Mouse (Mus musculus) heart, adult 2 months (tissue): ENCODE measurements around the gene Clp1.

Experiments
- CTCF ChIP-seq: fragments of 200-600 bp; IDR thresholded peaks from 2 replicates; pipeline ENCODE4 v1.8.1; 2022; ENCODE audit warnings: antibody characterized with exemption, mild to moderate bottlenecking, moderate library complexity
- EP300 ChIP-seq: fragments of 200-500 bp; IDR thresholded peaks from 2 replicates; pipeline ENCODE4 v1.6.1; 2011; ENCODE audit warnings: low read depth, low read length, control low read depth; ENCODE audit not compliant: insufficient read depth
- POLR2A ChIP-seq: fragments of 200-500 bp; IDR thresholded peaks from 2 replicates; pipeline ENCODE4 v1.6.1; 2011; ENCODE audit warnings: mild to moderate bottlenecking, low read depth, low read length, control low read depth; ENCODE audit not compliant: insufficient read depth

- TF ChIP-seq POLR2A: no peak
- TF ChIP-seq EP300: no peak
- TF ChIP-seq CTCF: no peak
Observed at GRCm38 (mm10) chr2:84726716-84727115, 434 bp downstream of the Clp1 start.
